ENCODE assay signal across 24 mouse cellular contexts in genomic region chr2:51128090-51128489, GRCm38 (mm10). TPM values are rescaled to one million over a fixed set of nuclear protein-coding genes. Genes with fewer than 3 reads are reported as not detected.
DNase-seq lines count a peak whose midpoint lies in the region; ATAC-seq and TF ChIP-seq lines count a peak whose summit lies in the region.
"Had no signal": no experiment of that assay in that cellular context is flagged by ENCODE, and none has a peak within 500 bp of the region (broad histone marks: within the 10 kb centered on the region; RNA-seq: fewer than 3 reads in every experiment).

No protein-coding gene starts in this region.

- no peaks in the 10 kb centered on the region for H3K9me3 ChIP-seq in forebrain, embryonic 12.5 days
- no peaks in the 10 kb centered on the region for H3K9me3 ChIP-seq in forebrain, embryonic 15.5 days
- H3K9me3 ChIP-seq in midbrain, embryonic 14.5 days (ENCODE audit: control insufficient read depth, low read length), result no peaks in the 10 kb centered on the region
- H3K9me3 ChIP-seq in midbrain, embryonic 10.5 days (replicated peaks), result no peaks in the 10 kb centered on the region
- H3K9me3 ChIP-seq: liver, embryonic 13.5 days; lung, embryonic 15.5 days; midbrain, embryonic 12.5 days; stomach, embryonic 15.5 days had no signal

- no peaks in the 10 kb centered on the region for H3K27me3 ChIP-seq in forebrain, embryonic 12.5 days
- no peaks in the 10 kb centered on the region for H3K27me3 ChIP-seq in forebrain, embryonic 15.5 days
- H3K27me3 ChIP-seq in midbrain, embryonic 14.5 days (ENCODE audit: control insufficient read depth, insufficient read depth, low read length), result no peaks in the 10 kb centered on the region
- no peaks in the 10 kb centered on the region for H3K27me3 ChIP-seq in midbrain, embryonic 10.5 days (ENCODE audit: low read depth, poor library complexity, severe bottlenecking)
- H3K27me3 ChIP-seq in myocyte (ENCODE audit: control insufficient read depth, insufficient read depth, insufficient read length), result no peaks in the 10 kb centered on the region
- H3K27me3 ChIP-seq: heart, embryonic 13.5 days; liver, embryonic 13.5 days; lung, embryonic 15.5 days; midbrain, embryonic 12.5 days; Patski; stomach, embryonic 15.5 days had no signal

- no peak overlapping the region for H3K4me2 ChIP-seq in forebrain, embryonic 12.5 days
- no peak overlapping the region for H3K4me2 ChIP-seq in forebrain, embryonic 15.5 days (replicated peaks)
- H3K4me2 ChIP-seq in midbrain, embryonic 14.5 days (ENCODE audit: low read length), result no peak overlapping the region
- H3K4me2 ChIP-seq in myocyte (ENCODE audit: low read depth), result no peak overlapping the region
- H3K4me2 ChIP-seq: heart, embryonic 13.5 days; liver, embryonic 13.5 days; lung, embryonic 15.5 days; midbrain, embryonic 12.5 days; stomach, embryonic 15.5 days had no signal

- no peak overlapping the region for H3K9ac ChIP-seq in forebrain, embryonic 12.5 days
- no peak overlapping the region for H3K9ac ChIP-seq in forebrain, embryonic 15.5 days (replicated peaks)
- no peak overlapping the region for H3K9ac ChIP-seq in midbrain, embryonic 14.5 days (replicated peaks; ENCODE audit: low read length)
- H3K9ac ChIP-seq: heart, embryonic 13.5 days; liver, embryonic 13.5 days; lung, embryonic 15.5 days; midbrain, embryonic 12.5 days; stomach, embryonic 15.5 days had no signal

- DNase-seq in kidney, adult 8-10 months, result peak; percentile 38 to 54
- no peak for DNase-seq in kidney, postnatal 14 days
- DNase-seq in midbrain, embryonic 14.5 days, result no peak
- no peak for DNase-seq in midbrain, embryonic 10.5 days (ENCODE audit: low spot score)
- DNase-seq: adrenal gland, postnatal 10 days; cerebellum, adult 9-10 months; gastrocnemius, postnatal 10 days; heart, adult 11 months; layer of hippocampus, postnatal 36 days; liver, embryonic 13.5 days; retina, postnatal 1 day; thymus, adult 18-20 months had no signal

- peaks cover 38% of the 10 kb centered on the region for H3K36me3 ChIP-seq in forebrain, embryonic 12.5 days (replicated peaks)
- H3K36me3 ChIP-seq in forebrain, embryonic 15.5 days, result peaks cover 31% of the 10 kb centered on the region
- H3K36me3 ChIP-seq in midbrain, embryonic 14.5 days (ENCODE audit: control insufficient read depth, insufficient read depth, low read length), result peaks cover 39% of the 10 kb centered on the region
- H3K36me3 ChIP-seq in midbrain, embryonic 10.5 days, result peaks cover 38% of the 10 kb centered on the region
- peaks cover 29% of the 10 kb centered on the region for H3K36me3 ChIP-seq in myocyte (ENCODE audit: control insufficient read depth, insufficient read depth)

- 0 out of 2 replicates have a peak, but pooled peaks have one; percentile 30 for ATAC-seq in forebrain, embryonic 12.5 days (ENCODE audit: low FRiP score)
- no peak for ATAC-seq in forebrain, embryonic 15.5 days (replicated peaks)
- ATAC-seq in midbrain, embryonic 14.5 days (ENCODE audit: low FRiP score, low TSS enrichment), result peak; percentile 29; the same call in 1 of the 2 replicates
- no peak for ATAC-seq in erythroblast, adult 5-6 weeks (replicated peaks; ENCODE audit: low FRiP score, poor library complexity, severe bottlenecking)
- ATAC-seq: CD4-positive, CD25-positive, alpha-beta regulatory T cell, adult 4 months; hindbrain, embryonic 16.5 days; Patski had no signal

- no peak overlapping the region for H3ac ChIP-seq in myocyte (ENCODE audit: control insufficient read depth, insufficient read length)

- H3K4me1 ChIP-seq in forebrain, embryonic 12.5 days, result peaks cover 4% of the 10 kb centered on the region; the same call in 1 of the 2 replicates
- H3K4me1 ChIP-seq in forebrain, embryonic 15.5 days, result no peaks in the 10 kb centered on the region
- H3K4me1 ChIP-seq in midbrain, embryonic 14.5 days (ENCODE audit: control insufficient read depth, insufficient read depth, low read length), result no peaks in the 10 kb centered on the region
- H3K4me1 ChIP-seq in midbrain, embryonic 10.5 days, result 0 out of 2 replicates have a peak, but pooled peaks cover 5% of the 10 kb centered on the region
- H3K4me1 ChIP-seq: heart, embryonic 13.5 days; liver, embryonic 13.5 days; lung, embryonic 15.5 days; midbrain, embryonic 12.5 days; stomach, embryonic 15.5 days had no signal

- 77% methylated on average over 4 of the region's 4 CpGs for WGBS in forebrain, embryonic 12.5 days
- 71% methylated on average over 4 of the region's 4 CpGs for WGBS in forebrain, embryonic 15.5 days
- 85% methylated on average over 4 of the region's 4 CpGs for WGBS in midbrain, embryonic 14.5 days
- 86% methylated on average over 4 of the region's 4 CpGs for WGBS in midbrain, embryonic 10.5 days

- no peak overlapping the region for H3K4me3 ChIP-seq in forebrain, embryonic 12.5 days (replicated peaks)
- H3K4me3 ChIP-seq in forebrain, embryonic 15.5 days, result no peak overlapping the region
- no peak overlapping the region for H3K4me3 ChIP-seq in midbrain, embryonic 14.5 days (replicated peaks; ENCODE audit: low read depth, low read length)
- no peak overlapping the region for H3K4me3 ChIP-seq in midbrain, embryonic 10.5 days
- no peak overlapping the region for H3K4me3 ChIP-seq in myocyte
- H3K4me3 ChIP-seq: heart, embryonic 13.5 days; liver, embryonic 13.5 days; lung, embryonic 15.5 days; midbrain, embryonic 12.5 days; stomach, embryonic 15.5 days had no signal

- no peak for TF ChIP-seq POLR2A in myocyte (IDR thresholded peaks at IDR 0.05; ENCODE audit: insufficient read length, low read depth)

- H3K27ac ChIP-seq in forebrain, embryonic 12.5 days, result no peak overlapping the region
- no peak overlapping the region for H3K27ac ChIP-seq in forebrain, embryonic 15.5 days (replicated peaks)
- no peak overlapping the region for H3K27ac ChIP-seq in midbrain, embryonic 14.5 days (replicated peaks; ENCODE audit: low read depth, low read length)
- H3K27ac ChIP-seq in midbrain, embryonic 10.5 days (replicated peaks), result no peak overlapping the region
- H3K27ac ChIP-seq: heart, embryonic 13.5 days; liver, embryonic 13.5 days; lung, embryonic 15.5 days; macrophage; stomach, embryonic 15.5 days had no signal

- H3K79me2 ChIP-seq in myocyte (ENCODE audit: control insufficient read depth, insufficient read depth), result peaks cover 4% of the 10 kb centered on the region

TF ChIP-seq in myocyte, 11 proteins besides CTCF, POLR2A, EP300 and RAD21:
- peak; percentile 63 for TF ChIP-seq POLR2AphosphoS2 (IDR thresholded peaks at IDR 0.05; ENCODE audit: insufficient read length, low read depth)
- no peak for TF ChIP-seq USF1 (IDR thresholded peaks at IDR 0.05; ENCODE audit: low read depth)

RNA-seq across cellular contexts. Expression of gene Rnd3, which starts 20.8 kb away (rescaled TPM):
- 201 and 236 TPM in 2 replicates for polyA plus RNA-seq in forebrain, embryonic 12.5 days (2016; fragmentation: Nextera tagmentation; extraction: Ambion mirVana)
- polyA plus RNA-seq in forebrain, embryonic 15.5 days (2015; fragmentation: Nextera tagmentation; extraction: Ambion mirVana), result 142 and 151 TPM in 2 replicates
- polyA plus RNA-seq in midbrain, embryonic 14.5 days (2014; fragmentation: Nextera tagmentation; extraction: Ambion mirVana), result 210 and 322 TPM in 2 replicates
- 155 and 255 TPM in 2 replicates for polyA plus RNA-seq in midbrain, embryonic 10.5 days (2016; fragmentation: Nextera tagmentation; extraction: Ambion mirVana)
- polyA plus RNA-seq in myocyte (2012; fragmentation: generic; extraction: Trizol), result 10.3 TPM
- total RNA-seq in erythroblast, adult 5-6 weeks (2015; ENCODE audit: low replicate concordance), result 2.5 and 4.2 TPM in 2 replicates
- 4.5 and 4.9 TPM in 2 replicates for total RNA-seq in erythroblast, adult 5-6 weeks (2017; ENCODE audit: low replicate concordance)

Comparison
In these comparisons a context has a peak if more than half of its experiments do, and no peak if none do; other contexts are left out.
1. ATAC-seq: peak in forebrain, embryonic 12.5 days (single experiment) and midbrain, embryonic 14.5 days (single experiment); none in forebrain, embryonic 15.5 days (single experiment) and erythroblast, adult 5-6 weeks (single experiment).
2. DNase-seq: peak in kidney, adult 8-10 months (2 of 2); none in kidney, postnatal 14 days (single experiment), midbrain, embryonic 14.5 days (single experiment) and midbrain, embryonic 10.5 days (single experiment).
3. RNA of gene Rnd3, which starts 20.8 kb away (polyA plus RNA-seq): 210 to 322 TPM in midbrain, embryonic 14.5 days, 201 to 236 TPM in forebrain, embryonic 12.5 days, 155 to 255 TPM in midbrain, embryonic 10.5 days and 142 to 151 TPM in forebrain, embryonic 15.5 days; 10.3 TPM in myocyte (single experiment); every median in the first group is over 10 times any median in the second.